Mouse (Mus musculus) gastrocnemius, postnatal 10 days (tissue): ENCODE data around the gene Dync1li2. TPM values are rescaled to one million over a fixed set of nuclear protein-coding genes. Genes with fewer than 3 reads are reported as not detected.

Source experiments
- DNase-seq: peaks from one replicate; pipeline ENCODE4 v3.0.0; 2021; ENCODE audit warnings: mixed read lengths
- total RNA-seq, 2 experiments: library from RNA; stranded (reverse); gene quantifications; 2 replicates each; pipeline ENCODE4 v1.2.3; 2021

The Dync1li2 gene
- total RNA-seq, 2 experiments from 2014 or later = 101 to 112 TPM

- DNase-seq = no peak
Measured at GRCm38 (mm10) chr8:104414204-104414603, 28.6 kb downstream of the Dync1li2 start.

- no peak for DNase-seq
Measured at GRCm38 (mm10) chr8:104413770-104414169, 29.1 kb downstream of the Dync1li2 start.

- no peak for DNase-seq
Measured at GRCm38 (mm10) chr8:104412805-104413532, 29.9 kb downstream of the Dync1li2 start.

- no peak for DNase-seq
Measured at GRCm38 (mm10) chr8:104411972-104412371, 30.9 kb downstream of the Dync1li2 start.

- DNase-seq = no peak
Measured at GRCm38 (mm10) chr8:104411468-104411867, 31.4 kb downstream of the Dync1li2 start.

- DNase-seq = no peak
Measured at GRCm38 (mm10) chr8:104410628-104411273, 32.1 kb downstream of the Dync1li2 start.

- DNase-seq = no peak
Measured at GRCm38 (mm10) chr8:104408328-104409110, 34.3 kb downstream of the Dync1li2 start.

- no peak for DNase-seq
Measured at GRCm38 (mm10) chr8:104406340-104407128, 36.3 kb downstream of the Dync1li2 start.

GRCm38 (mm10) chr8:104405430-104406187, 37.2 kb downstream of the Dync1li2 start:
- no peak for DNase-seq

- no peak for DNase-seq
Measured at GRCm38 (mm10) chr8:104403596-104403995, 39.3 kb downstream of the Dync1li2 start.

GRCm38 (mm10) chr8:104395703-104396357, 47.0 kb downstream of the Dync1li2 start, which contains the start of gene Cmtm4:
Cmtm4 (minus strand) TSS chr8:104395807.
- peak; percentile 71 for DNase-seq

GRCm38 (mm10) chr8:104394801-104395702, 47.8 kb downstream of the Dync1li2 start:
- DNase-seq = peak; percentile 25

- no peak for DNase-seq
Measured at GRCm38 (mm10) chr8:104393767-104394166, 49.1 kb downstream of the Dync1li2 start.

GRCm38 (mm10) chr8:104393139-104393538, 49.7 kb downstream of the Dync1li2 start:
- no peak for DNase-seq

GRCm38 (mm10) chr8:104390245-104390644, 52.6 kb downstream of the Dync1li2 start:
- DNase-seq = no peak

GRCm38 (mm10) chr8:104387980-104388379, 54.9 kb downstream of the Dync1li2 start:
- DNase-seq = no peak

- no peak for DNase-seq
Measured at GRCm38 (mm10) chr8:104387501-104387900, 55.3 kb downstream of the Dync1li2 start.

- DNase-seq = no peak
Measured at GRCm38 (mm10) chr8:104386693-104387092, 56.2 kb downstream of the Dync1li2 start.

GRCm38 (mm10) chr8:104383977-104384376, 58.9 kb downstream of the Dync1li2 start:
- DNase-seq = no peak

GRCm38 (mm10) chr8:104383296-104383695, 59.6 kb downstream of the Dync1li2 start:
- DNase-seq = no peak
